ENCODE assay signal across 22 mouse cellular contexts in genomic region chr4:131041210-131041609, GRCm38 (mm10).
"Had no signal": no experiment of that assay in that cellular context is flagged by ENCODE, and none has a peak within 500 bp of the region (broad histone marks: within the 10 kb centered on the region; RNA-seq: fewer than 3 reads in every experiment).

No protein-coding gene starts in this region.

- H3K27ac ChIP-seq: intestine, embryonic 15.5 days; kidney, embryonic 15.5 days; left cerebral cortex, adult 2 months; liver, embryonic 14.5 days; midbrain, embryonic 10.5 days; midbrain, embryonic 13.5 days; neural tube, embryonic 13.5 days; stomach, embryonic 15.5 days had no signal

- DNase-seq: kidney, adult 2 months; kidney, postnatal 10 days; kidney, postnatal 36 days; layer of hippocampus, postnatal 36 days; lung, adult 2 months; retina, postnatal 1 day; right cerebral cortex, postnatal 25 days; spleen, adult 18-20 months; thymus, adult 18-20 months; thymus, postnatal 36 days had no signal

- H3K9ac ChIP-seq: intestine, embryonic 15.5 days; kidney, embryonic 15.5 days; liver, embryonic 14.5 days; midbrain, embryonic 13.5 days; neural tube, embryonic 13.5 days; stomach, embryonic 15.5 days had no signal

- ATAC-seq: intestine, embryonic 15.5 days; lung, postnatal 0 days; midbrain, embryonic 13.5 days; midbrain, embryonic 16.5 days had no signal

- H3K27me3 ChIP-seq: intestine, embryonic 15.5 days; kidney, embryonic 15.5 days; midbrain, embryonic 13.5 days; neural tube, embryonic 13.5 days; stomach, embryonic 15.5 days had no signal

- H3K36me3 ChIP-seq: intestine, embryonic 15.5 days; kidney, embryonic 15.5 days; midbrain, embryonic 10.5 days; midbrain, embryonic 13.5 days; neural tube, embryonic 13.5 days; stomach, embryonic 15.5 days had no signal

- H3K4me1 ChIP-seq: intestine, embryonic 15.5 days; kidney, embryonic 15.5 days; megakaryocyte, embryonic 14.5 days; stomach, embryonic 15.5 days had no signal

- H3K4me2 ChIP-seq: intestine, embryonic 15.5 days; kidney, embryonic 15.5 days; midbrain, embryonic 13.5 days; neural tube, embryonic 13.5 days; stomach, embryonic 15.5 days had no signal

- H3K4me3 ChIP-seq: intestine, embryonic 15.5 days; kidney, embryonic 15.5 days; left cerebral cortex, adult 2 months; megakaryocyte, embryonic 14.5 days; midbrain, embryonic 10.5 days; midbrain, embryonic 13.5 days; myocyte; neural tube, embryonic 13.5 days; stomach, embryonic 15.5 days had no signal

- H3K9me3 ChIP-seq: intestine, embryonic 15.5 days; kidney, embryonic 15.5 days; midbrain, embryonic 10.5 days; midbrain, embryonic 13.5 days; neural tube, embryonic 13.5 days; stomach, embryonic 15.5 days had no signal
